Mouse (Mus musculus): ENCODE measurements around the gene Ppp1r12c.
"Not testable (repeated sequence)": the region's sequence is repeated elsewhere in the genome, so short reads cannot be mapped to it uniquely, and the experiment has no call there.

Gene Ppp1r12c

DNA sequence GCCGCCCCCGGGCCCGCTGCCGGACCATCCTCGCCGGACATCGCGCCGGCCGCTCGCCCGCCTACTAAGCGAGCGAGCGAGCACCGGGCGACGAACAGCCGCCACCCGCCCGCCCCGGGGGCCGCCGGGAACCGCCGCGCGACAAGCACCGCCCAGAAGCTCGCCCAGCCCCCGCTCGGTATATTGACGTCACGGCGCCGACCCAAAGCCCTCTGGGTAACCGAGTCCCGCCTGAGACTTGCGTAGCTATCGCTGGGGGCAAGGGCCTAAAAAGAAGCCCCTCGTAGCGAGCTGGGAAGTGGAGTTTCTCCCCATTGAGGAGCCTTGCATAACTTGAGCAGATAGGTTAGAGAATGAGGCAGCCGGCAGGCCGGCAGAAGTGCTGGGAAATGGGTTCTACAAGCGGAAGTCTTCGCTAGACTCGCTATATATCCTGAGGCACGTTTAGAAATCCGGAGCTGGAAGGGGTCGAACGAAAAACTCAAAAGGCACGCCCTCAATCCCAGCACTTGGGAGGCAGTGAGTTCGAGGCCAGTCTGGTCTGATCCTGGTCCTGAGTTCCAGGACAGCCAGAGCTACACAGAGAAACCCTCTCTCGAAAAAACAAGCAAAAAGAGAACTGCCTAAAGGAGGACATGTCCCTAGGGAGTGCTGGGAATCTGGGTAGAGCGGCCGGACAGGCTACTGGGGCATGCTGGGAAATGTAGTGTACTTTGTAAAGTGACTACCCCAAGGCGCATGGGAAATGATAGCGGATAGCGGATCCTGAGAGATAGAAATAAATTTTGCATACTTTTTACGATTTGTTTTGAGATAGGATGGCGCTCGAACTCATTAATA, at the start of gene Ppp1r12c:
Ppp1r12c (minus strand) TSS at position 123 of the 840 bp plus-strand sequence.
- DNase-seq (ENCODE audit: low read depth, low spot score): peak; percentile 86

DNA sequence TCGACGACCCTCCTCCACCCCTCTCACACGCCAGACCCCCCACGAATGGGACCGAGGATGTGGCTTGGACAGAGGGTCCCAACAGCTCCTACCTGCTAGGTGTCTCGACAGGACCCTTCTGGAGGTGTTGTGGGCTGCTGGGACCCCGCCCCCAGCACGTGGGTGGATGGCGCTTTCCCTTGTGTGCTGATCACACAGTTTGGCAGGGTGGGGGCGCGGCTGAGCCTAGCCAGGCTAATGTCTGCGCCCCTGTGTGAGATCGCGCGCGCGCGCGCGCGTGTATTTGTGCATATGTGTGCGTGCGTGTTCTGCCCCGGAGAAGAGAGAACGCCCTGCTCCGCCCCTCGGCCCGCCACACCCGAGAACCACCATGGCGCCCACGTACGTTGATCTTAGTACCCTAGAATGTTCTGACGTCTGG, 45.8 kb upstream of the Ppp1r12c start, which contains the start of gene Syt5:
Syt5 (minus strand) TSS at position 321 of the 421 bp plus-strand sequence.
- no peak for DNase-seq (ENCODE audit: low read depth, low spot score)

DNA sequence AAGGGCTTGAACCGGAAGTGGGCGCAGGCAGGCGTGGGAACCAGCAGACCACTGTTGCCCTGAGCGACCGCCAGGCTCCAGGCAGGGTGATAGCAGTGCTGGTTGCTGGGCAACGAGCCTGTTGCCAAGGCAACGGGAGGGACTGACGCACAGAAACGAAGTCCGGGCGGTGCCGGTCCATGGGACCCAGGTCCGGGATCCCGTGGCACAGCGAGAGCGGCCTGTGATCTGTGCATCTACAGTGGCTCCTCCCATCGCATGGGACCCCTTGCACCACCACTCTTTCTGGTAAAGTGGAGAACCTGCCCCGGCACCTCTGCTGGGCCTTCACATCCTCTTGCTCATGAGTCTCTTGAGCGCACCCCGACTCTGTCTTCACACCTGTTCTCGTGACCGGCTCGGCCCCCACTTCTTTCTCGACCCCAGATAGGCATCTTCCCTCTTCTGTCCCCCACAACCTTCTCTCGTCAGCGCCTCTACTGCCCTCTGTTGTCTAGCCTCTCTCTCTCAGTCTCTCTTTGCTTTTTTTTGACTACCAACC, 45.2 kb upstream of the Ppp1r12c start:
- no peak for DNase-seq (ENCODE audit: low read depth, low spot score)

DNA sequence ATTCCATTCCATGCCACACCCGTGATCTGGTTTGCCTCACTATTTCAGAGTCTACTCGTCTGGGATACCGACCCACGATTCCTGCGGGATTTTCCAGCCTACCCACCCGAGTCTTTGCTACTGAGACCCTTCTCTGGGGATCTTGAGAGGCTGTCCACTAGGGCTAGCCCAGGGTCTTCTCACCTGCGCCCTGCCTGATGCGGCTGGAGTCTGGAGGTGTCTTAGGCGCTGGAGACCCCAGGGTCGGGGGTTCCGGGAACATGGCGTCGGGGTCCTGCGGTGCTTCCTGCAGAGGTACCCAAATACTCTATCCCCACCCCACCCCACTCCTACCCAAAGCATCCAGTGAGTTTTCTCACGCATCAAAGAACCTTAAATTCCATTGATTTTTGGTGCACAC, 44.6 kb upstream of the Ppp1r12c start:
- no peak for DNase-seq (ENCODE audit: low read depth, low spot score)

DNA sequence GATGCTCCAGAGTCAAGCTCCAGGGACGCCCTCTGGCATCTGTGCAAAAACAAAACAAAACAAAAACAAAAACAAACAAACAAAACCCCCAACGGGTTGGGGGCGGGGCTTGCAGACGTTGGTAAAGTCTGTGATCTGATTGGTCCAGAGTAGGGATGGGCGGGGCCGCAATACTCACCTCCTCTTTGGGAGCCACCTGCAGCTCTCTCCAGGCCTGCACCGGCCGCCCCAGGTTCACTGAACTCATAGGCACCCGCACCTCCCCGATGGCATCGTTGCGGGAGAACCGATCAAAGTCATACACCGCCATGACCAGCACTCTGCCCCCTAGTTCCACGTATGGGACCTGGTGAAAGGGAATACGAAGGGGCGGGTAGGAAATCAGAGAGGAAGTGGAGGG, 40.5 kb upstream of the Ppp1r12c start:
- DNase-seq (ENCODE audit: low read depth, low spot score): no peak

DNA sequence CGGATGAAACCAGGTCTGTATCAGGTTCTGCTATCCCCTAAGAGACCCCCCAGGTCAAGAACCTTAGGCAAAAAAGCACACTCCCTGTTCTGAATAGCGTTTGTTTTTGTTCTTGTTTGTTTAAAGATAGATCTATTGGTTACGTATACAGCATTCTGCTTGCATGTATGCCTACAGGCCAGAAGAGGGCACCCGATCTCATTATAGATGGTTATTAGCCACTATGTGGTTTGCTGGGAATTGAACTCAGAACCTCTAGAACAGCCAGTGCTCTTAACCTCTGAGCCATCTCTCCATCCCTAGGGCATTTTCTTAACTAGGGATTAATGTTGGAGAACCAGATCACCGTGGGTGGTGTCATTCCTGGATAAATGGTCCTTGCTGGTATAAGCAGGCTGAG, 39.9 kb upstream of the Ppp1r12c start:
- DNase-seq (ENCODE audit: low read depth, low spot score): no peak

DNA sequence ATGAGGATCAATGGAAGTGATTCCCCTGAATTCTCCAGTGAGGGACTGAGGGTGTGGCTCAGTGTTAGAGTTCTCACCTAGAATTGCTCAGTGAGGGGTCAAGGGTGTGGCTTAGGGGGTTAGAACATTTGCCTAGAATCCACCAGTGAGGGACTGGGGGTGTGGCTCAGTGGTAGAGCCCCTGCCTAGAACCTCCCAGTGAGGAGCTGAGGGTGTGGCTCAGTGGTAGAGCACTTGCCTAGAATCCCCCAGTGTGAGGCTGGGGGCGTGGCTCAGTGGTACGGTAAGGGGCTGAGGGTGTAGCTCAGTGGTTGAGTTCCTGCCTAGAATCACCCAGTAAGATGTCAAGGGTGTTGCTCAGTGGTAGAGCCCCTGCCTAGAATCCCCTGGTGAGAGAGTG, 37.5 kb upstream of the Ppp1r12c start:
- DNase-seq (ENCODE audit: low read depth, low spot score): no peak

DNA sequence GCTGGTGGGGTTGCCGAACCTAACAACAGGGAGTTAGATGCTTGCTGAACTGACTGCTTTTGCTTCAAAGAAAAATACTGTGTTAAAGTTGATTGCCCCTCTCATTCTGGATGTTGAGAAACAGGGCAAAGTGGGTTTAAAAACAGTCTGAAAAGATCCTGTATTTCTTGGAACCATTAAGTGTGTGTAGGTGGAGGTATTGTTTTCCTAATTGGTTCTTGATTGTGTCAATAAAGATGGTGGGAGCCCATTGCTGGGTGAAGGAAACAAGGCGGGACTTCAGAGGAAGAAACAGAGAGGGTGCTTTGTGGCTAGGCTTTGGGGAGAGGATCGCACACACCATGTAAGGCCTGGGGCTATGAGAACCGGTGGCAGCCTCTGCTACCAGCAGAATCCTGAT, 35.7 kb upstream of the Ppp1r12c start:
- DNase-seq (ENCODE audit: low read depth, low spot score): no peak

DNA sequence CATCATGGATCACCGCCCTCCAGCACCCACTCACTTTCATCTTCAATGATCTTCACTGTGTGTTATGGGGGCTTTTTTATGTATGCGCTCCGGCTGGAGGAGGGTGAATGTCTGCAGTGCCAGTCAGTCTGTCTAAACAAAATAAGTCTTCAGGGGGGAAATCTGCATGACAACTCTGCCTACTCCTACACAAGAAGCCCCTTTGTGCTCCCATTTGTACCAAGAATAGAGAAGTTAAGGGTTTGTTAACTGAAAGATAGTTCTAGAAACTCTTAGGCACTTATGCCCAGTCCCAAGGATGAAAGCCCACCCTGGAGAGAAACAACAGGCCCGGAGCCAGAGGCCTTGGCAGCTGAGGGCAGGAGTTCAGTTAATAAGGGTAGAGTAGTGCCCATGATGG, 34.9 kb upstream of the Ppp1r12c start:
- DNase-seq (ENCODE audit: low read depth, low spot score): no peak

DNA sequence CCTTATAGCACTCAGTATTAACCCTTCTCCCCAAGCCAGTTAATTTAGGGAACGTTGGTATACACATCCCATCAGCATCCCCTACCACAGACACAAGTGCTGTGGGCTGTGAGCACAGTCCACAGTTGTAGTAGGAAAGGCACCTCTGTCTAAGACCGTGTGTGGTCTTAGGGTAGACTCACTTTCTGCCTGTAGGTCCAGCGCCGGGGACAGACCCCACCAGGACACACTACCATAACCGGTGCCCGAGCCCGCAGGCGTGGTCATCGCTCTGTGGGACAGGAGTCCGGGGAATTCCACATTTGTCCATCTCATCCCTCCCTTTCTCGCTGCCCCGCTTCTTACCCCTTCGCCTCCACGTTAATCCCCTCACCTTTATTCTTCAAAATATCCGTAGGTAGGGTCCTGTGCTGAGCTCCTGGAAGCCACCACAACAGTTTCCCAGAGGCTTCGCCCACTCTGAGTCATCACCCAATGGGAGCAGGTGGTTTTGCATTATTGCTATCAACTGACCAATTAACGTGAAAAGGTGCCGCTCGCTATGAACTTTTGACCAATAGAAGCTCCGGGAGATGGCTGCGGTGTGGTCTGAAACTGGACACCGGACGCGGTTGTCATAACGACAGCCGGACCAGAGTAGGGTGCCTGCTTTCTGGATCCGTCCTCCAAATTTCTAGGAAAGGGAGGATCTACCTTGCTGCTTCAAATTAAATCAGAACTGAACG, 30.7 kb upstream of the Ppp1r12c start, which contains the start of gene Dnaaf3:
Dnaaf3 (minus strand) TSS at position 449 of the 725 bp plus-strand sequence.
- peak; percentile 73 for DNase-seq (ENCODE audit: low read depth, low spot score)

DNA sequence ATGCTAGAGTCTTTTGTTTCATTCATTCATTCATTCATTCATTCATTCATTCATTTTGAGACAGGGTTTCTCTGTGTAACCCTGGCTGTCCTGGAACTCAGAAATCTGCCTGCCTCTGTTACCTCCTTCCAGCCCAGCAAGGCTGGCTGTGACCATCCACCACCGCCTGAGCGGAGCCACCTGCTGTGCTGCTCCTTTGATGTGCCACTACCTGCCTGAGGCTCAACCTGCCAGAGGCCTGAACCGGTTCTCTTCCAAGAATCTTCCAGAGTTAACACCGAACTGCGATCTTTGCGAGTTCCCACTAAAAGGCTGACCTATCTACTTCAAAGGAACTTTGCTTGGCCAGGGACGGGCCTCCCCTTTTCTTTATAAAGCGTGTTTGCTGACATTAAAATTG, 28.7 kb upstream of the Ppp1r12c start:
- not testable (repeated sequence) for DNase-seq (ENCODE audit: low read depth, low spot score)

DNA sequence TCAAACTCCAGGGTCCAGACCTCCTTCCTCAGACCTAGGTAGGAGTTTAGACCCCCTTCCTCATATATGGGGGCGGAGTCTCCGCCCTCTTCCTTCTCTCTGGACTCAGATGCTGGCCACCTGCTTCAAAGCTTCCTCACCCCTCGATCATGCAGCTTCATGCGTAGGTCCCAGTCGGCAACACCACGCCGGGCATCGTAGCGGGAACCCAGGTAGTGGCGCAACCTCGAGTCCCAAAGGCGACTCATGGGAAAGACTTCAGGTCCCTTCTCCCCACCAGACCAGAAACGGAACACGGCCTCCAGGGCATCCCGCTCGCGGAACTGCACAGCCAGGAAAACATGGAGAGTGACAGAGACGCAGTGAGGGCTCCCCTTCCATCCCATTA, 25.8 kb upstream of the Ppp1r12c start:
- no peak for DNase-seq (ENCODE audit: low read depth, low spot score)

DNA sequence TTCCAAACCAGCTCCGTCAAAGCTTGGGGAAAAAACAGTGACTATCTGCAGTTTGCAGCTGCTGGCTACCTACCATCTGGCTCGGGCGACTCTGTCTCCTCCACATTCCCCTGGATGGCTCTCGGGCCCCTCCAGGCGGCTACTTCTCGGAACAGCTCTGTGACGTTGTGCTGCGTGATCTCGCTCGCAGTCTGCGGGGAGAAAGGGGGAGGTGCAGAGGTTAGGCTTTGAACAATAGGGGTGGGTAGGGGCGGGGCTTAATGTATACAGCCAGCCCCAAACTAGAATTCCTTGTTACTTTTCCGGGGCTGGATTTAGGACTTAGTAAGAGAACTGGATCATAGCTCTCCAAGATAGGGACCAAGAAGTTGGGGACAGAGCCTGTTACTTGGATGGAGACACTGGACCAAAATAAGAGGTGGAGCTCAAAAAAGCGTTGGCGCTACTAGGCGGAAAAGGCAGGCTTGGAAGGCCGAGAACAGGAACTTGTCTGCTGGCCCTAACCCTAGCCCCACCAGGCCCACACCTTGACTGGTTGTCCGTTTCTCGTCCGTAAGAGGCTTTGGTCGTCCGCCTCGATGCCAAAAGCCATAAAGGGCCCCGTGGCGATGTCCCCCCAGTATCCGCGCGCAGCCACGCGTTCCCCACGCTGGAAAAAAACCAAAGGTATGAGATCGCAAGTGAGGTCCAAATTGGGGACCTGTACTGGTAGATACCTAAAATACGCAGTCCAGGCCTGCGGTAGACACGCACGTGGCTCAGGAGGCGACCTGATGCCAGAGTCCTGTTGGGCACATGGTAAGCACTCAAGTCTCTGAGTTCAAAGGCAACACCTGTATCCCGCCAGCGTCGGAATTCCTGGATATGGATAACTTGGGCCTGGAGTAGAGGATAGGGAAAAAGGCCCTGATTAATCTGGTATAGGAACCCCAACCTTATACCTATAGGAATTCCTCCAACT, 25.1 kb upstream of the Ppp1r12c start:
- DNase-seq (ENCODE audit: low read depth, low spot score): peak; percentile 53

DNA sequence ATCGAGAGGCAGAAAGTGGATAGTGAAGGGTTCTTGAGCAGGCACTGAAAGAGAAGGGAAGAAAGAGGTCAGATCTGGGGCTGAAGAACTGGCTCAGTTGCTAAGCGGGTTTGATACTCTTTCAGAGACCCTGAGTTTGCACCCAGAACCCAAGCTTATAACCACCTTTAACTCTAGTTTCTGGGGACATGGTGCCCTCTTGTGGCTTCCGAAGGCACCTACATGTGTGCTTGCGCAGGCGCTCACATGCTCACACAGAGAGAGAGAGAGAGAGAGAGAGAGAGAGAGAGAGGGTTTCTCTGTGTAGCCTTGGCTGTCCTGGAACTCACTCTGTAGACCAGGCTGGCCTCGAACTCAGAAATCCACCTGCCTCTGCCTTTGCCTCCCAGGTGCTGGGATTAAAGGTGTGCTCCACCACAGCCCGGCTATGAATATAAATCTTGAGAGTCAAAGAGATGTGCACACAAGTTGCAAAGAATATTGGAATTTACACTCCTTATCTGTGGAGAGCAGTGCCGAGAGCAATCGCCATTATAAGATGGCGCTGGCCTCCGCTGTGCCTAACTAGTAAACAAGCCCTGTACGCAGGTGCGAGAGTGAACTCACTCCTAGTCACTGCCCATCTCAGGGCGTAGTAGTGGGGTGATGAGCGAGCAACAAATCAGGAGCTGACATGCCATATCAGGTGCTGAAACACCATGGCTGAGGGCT, 22.9 kb upstream of the Ppp1r12c start, which contains the start of gene Tnni3:
Tnni3 (minus strand) TSS at position 18 of the 711 bp plus-strand sequence.
- DNase-seq (ENCODE audit: low read depth, low spot score): peak; percentile 59

DNA sequence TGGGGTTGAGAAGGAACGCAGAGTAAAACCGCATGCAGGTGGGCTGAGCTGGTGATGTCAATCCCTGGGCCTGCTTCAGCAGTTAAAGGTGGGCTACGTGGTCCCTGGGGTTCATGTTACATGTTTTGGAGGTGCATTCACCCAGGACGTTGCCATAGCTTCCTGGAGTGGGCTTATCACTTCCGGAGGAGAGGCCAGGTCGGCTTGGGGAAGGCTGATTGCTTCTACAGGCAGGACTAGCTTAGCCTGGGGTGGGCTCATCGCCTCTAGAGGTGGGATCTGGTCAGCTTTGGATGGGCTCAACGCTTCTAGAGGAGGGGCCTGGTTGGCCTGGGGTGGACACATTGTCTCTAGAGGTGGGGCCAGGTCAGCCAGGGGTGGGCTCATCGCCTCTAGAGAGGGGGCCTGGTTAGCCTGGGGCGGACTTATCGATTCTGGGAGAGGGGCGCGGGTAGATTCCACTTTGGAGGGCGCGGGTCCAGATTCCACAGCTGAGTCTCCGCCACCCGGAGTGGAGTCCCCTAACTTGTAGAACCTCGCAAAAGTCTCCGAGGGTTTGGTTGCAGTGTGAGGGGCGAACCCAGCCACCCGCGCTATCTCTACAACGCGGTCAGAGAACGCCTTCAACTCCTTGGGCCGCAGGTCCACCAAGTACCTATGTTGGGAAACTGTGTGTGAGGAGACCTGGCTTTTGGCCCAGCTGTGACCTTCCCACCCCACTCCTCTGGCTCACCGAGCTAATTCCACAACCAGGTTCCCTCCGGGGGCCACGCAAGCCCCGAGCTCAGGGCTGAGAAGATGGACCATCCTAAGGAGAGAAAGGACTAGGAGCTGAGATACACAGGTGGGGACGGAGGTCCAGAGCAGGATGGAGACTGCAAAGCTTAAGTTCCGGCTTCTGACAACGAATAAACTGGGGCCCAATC, 22.0 kb upstream of the Ppp1r12c start:
- DNase-seq (ENCODE audit: low read depth, low spot score): no peak

DNA sequence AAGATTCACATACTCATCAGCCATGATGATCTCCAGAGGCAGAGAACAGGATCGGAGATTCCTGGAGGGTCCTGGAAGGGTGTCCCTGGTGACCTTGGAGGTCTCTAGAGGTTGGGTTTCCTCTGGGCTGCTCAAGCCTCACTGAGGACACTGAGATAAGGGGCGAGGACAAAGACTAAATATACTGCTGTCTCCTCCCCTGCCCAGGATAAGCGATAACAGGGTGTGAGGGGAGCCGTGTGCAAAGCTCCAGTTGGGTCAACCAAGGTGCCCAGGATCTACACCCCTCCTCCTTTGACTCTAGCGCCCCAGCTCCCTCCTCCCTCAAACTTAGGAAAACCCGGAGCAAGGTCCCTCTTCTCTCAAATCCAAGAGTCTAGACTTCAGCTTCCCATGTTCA, 20.8 kb upstream of the Ppp1r12c start:
- DNase-seq (ENCODE audit: low read depth, low spot score): no peak

DNA sequence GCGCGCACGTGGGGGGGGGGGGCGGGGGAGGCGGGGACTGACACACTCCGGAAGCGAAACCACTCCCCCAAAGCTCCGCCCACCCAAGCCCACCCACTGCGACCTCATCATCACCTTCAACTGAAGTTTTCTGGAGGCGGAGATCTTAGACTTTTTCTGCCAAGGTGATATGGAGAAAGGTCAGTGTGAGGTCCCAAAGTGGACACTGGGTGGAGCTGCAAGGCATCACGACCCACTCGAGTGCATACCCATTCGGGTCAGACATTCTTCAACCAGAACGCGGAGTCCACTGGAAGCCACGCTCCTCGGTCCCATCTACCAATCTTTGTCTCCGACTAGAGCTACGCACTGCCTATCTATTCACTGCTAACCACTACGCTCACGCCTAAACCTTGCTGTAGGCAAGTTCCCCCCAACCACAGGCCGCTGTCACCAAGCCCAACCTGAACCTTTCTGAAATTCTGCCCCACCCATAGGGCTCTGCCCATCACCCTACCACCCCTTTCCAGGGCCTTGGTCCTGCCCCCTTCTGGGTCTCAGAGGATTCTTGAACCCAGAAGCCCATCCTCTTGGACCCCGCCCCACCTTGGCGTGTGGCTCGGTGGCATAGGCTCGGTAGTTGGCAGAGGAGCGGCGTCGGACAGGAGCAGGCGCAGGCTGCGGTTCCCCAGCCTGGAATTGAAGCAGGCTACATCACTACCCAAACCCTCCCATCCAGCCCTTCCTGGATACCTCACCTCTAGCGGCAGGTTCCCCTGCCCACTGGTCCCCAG, 19.9 kb upstream of the Ppp1r12c start:
- DNase-seq (ENCODE audit: low read depth, low spot score): no peak

DNA sequence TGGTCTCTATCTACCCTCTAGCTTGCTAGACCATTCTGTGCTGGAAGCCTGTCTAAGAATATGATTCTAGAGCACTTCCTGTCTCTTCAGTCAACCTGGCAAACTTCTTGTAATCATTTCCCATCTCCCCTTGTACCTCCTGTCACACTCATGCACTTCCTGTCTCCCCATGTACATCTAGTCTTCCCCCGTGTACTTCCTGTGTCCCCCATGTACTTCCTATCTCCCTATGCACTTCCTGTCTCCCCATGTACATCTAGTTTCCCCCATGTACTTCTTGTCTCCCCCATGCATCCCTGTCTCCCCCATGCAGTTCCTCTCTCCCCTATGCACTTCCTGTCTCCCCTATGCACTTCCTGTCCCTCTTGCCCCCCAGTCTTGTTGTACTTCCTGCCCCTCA, 17.0 kb upstream of the Ppp1r12c start:
- DNase-seq (ENCODE audit: low read depth, low spot score): no peak

Data from 3T3-L1 (cell line).